Mouse (Mus musculus) embryonic facial prominence, embryonic 15.5 days (tissue): ENCODE measurements around the gene Cdnf. TPM values are rescaled to one million over a fixed set of nuclear protein-coding genes. Genes with fewer than 3 reads are reported as not detected.

Source experiments
- ATAC-seq: fragments of 200-750 bp; cut with Nextera tagmentation; 2 replicates; pipeline ENCODE4 v1.8.0; 2017; ENCODE audit warnings: low read depth, moderate TSS enrichment; ENCODE audit not compliant: insufficient number of reproducible peaks, low FRiP score, low TSS enrichment
- H3K27ac ChIP-seq: fragments of 300-500 bp; sonication (generic); replicated peaks from 2 replicates; pipeline ENCODE4 v1.5.1; 2015; ENCODE audit warnings: mild to moderate bottlenecking, inconsistent platforms
- H3K27me3 ChIP-seq: fragments of 300-500 bp; sonication (generic); 2 replicates; pipeline ENCODE4 v1.6.1; 2015; ENCODE audit warnings: inconsistent platforms
- H3K36me3 ChIP-seq: fragments of 300-500 bp; sonication (generic); 2 replicates; pipeline ENCODE4 v1.6.1; 2015; ENCODE audit warnings: mild to moderate bottlenecking, inconsistent platforms
- H3K4me1 ChIP-seq: fragments of 300-500 bp; sonication (generic); 2 replicates; pipeline ENCODE4 v1.6.1; 2015; ENCODE audit warnings: inconsistent platforms
- H3K4me2 ChIP-seq: fragments of 300-500 bp; sonication (generic); replicated peaks from 2 replicates; pipeline ENCODE4 v1.6.1; 2015; ENCODE audit warnings: mild to moderate bottlenecking, inconsistent platforms
- H3K4me3 ChIP-seq: fragments of 300-500 bp; sonication (generic); replicated peaks from 2 replicates; pipeline ENCODE4 v1.5.1; 2015; ENCODE audit warnings: mild to moderate bottlenecking, inconsistent platforms
- H3K9ac ChIP-seq: fragments of 300-500 bp; sonication (generic); 2 replicates; pipeline ENCODE4 v1.6.1; 2015; ENCODE audit warnings: inconsistent platforms
- H3K9me3 ChIP-seq: fragments of 300-500 bp; sonication (generic); replicated peaks from 2 replicates; pipeline ENCODE4 v1.6.1; 2016; ENCODE audit warnings: inconsistent platforms
- WGBS: fragments of 180-500 bp; shearing (Covaris S2); methylation state at CpG from one replicate; pipeline ENCODE4 v1.1.7; 2015; 5-methylcytosine and 5-hydroxymethylcytosine counted together
- polyA plus RNA-seq: library from polyadenylated mRNA; unstranded; fragments of >200 nt; fragmentation: Nextera tagmentation; extraction: Ambion mirVana; gene quantifications from 2 replicates; pipeline ENCODE4 v1.2.1, GENCODE M21; 2015

Cdnf gene
- 0.15 and 0.20 TPM in 2 replicates for polyA plus RNA-seq

GRCm38 (mm10) chr2:3512552-3513454 lies at the start of gene Cdnf, which contains the start of the genes Gm45902 and Hspa14:
Gene Cdnf (plus strand): TSS chr2:3513030.
Gene Gm45902 (minus strand): TSS chr2:3512790.
Gene Hspa14 (minus strand): TSS chr2:3512814.
- Histone ChIP-seq H3K9ac (peak within 1 kb of the TSS; percentile 82), H3K27ac (peak within 1 kb of the TSS; percentile 89), H3K27me3 (no peaks in the 10 kb centered on the region), H3K4me2 (peak within 1 kb of the TSS; percentile 82), H3K36me3 (peaks cover 22% of the 10 kb centered on the region), H3K4me1 (peaks cover 17% of the 10 kb centered on the region), H3K4me3 (peak within 1 kb of the TSS; percentile 84), H3K9me3 (no peaks in the 10 kb centered on the region)
- peak; percentile 100 for ATAC-seq
- under 1% methylated on average over 60 of the region's 60 CpGs for WGBS

- peaks cover 15% of the 10 kb centered on the region for H3K4me1 ChIP-seq
- ATAC-seq = no peak
- H3K9me3 ChIP-seq = no peaks in the 10 kb centered on the region
- H3K27me3 ChIP-seq = no peaks in the 10 kb centered on the region
- H3K36me3 ChIP-seq = no peaks in the 10 kb centered on the region
- peak overlapping the region; percentile 63 for H3K4me2 ChIP-seq
- H3K9ac ChIP-seq = peak overlapping the region; percentile 59
- H3K4me3 ChIP-seq = peak overlapping the region; percentile 92
- under 1% methylated on average over 12 of the region's 12 CpGs for WGBS
- H3K27ac ChIP-seq = peak overlapping the region; percentile 91; the same call in 1 of the 2 replicates
Observed at GRCm38 (mm10) chr2:3473891-3474290, 38.9 kb upstream of the Cdnf start.

GRCm38 (mm10) chr2:3474361-3474805 lies 38.4 kb upstream of the Cdnf start:
- ATAC-seq = peak; percentile 74
- peak overlapping the region; percentile 91 for H3K27ac ChIP-seq
- no peaks in the 10 kb centered on the region for H3K9me3 ChIP-seq
- no peaks in the 10 kb centered on the region for H3K36me3 ChIP-seq
- peak overlapping the region; percentile 92 for H3K4me3 ChIP-seq
- H3K4me2 ChIP-seq = peak overlapping the region; percentile 63
- WGBS = 0% methylated on average over 46 of the region's 46 CpGs
- H3K4me1 ChIP-seq = peaks cover 15% of the 10 kb centered on the region
- no peaks in the 10 kb centered on the region for H3K27me3 ChIP-seq
- H3K9ac ChIP-seq = peak overlapping the region; percentile 59

GRCm38 (mm10) chr2:3474861-3475283 lies 38.0 kb upstream of the Cdnf start, which contains the start of gene Suv39h2:
Gene Suv39h2 (minus strand): TSS chr2:3475031.
- Histone ChIP-seq H3K4me2 (peak within 1 kb of the TSS; percentile 63), H3K9ac (peak within 1 kb of the TSS; percentile 59), H3K4me3 (peak within 1 kb of the TSS; percentile 92), H3K9me3 (no peaks in the 10 kb centered on the region), H3K4me1 (peaks cover 15% of the 10 kb centered on the region), H3K36me3 (no peaks in the 10 kb centered on the region), H3K27me3 (no peaks in the 10 kb centered on the region), H3K27ac (peak within 1 kb of the TSS; percentile 91)
- peak; percentile 98 for ATAC-seq
- under 1% methylated on average over 41 of the region's 42 CpGs for WGBS

DNA sequence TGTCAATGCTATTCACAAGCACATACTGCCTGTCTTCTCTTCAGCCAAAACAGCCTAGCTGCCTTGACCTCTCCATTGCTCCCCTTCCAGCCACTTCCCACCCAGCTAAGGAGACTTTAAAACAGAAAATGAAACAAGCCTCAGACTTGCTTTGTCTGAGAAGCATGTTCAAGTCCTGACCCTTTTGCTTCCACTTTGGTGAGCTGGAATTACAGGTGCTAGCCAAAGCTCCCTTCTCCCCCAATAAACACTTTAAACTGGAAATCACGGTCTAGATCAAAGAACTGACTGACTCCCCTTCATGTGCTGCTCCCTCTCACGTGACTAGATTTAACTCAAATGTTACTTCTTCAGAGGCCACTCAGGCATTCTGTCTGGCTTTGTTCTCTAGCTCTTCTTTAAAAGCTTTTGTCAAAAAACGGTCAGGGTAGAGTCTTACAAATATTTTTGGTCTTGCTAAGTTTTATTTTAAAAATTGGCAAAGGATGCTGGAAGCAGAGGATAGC lies 37.0 kb upstream of the Cdnf start:
- WGBS = 57% methylated on average over 3 of the region's 3 CpGs
- H3K9me3 ChIP-seq = no peaks in the 10 kb centered on the region
- ATAC-seq = no peak
- H3K27me3 ChIP-seq = no peaks in the 10 kb centered on the region
- H3K36me3 ChIP-seq = no peaks in the 10 kb centered on the region
- no peak overlapping the region for H3K9ac ChIP-seq
- peak overlapping the region; percentile 63 for H3K4me2 ChIP-seq
- no peak overlapping the region for H3K27ac ChIP-seq
- no peak overlapping the region for H3K4me3 ChIP-seq
- H3K4me1 ChIP-seq = peaks cover 15% of the 10 kb centered on the region

GRCm38 (mm10) chr2:3480239-3480638 lies 32.6 kb upstream of the Cdnf start:
- peaks cover 5% of the 10 kb centered on the region; the same call in 1 of the 2 replicates for H3K4me1 ChIP-seq
- WGBS = 79% methylated on average over 3 of the region's 3 CpGs
- H3K27me3 ChIP-seq = no peaks in the 10 kb centered on the region
- no peaks in the 10 kb centered on the region for H3K36me3 ChIP-seq
- ATAC-seq = no peak
- H3K9me3 ChIP-seq = no peaks in the 10 kb centered on the region
- no peak overlapping the region for H3K4me2 ChIP-seq
- no peak overlapping the region for H3K27ac ChIP-seq
- H3K9ac ChIP-seq = no peak overlapping the region
- H3K4me3 ChIP-seq = no peak overlapping the region

DNA sequence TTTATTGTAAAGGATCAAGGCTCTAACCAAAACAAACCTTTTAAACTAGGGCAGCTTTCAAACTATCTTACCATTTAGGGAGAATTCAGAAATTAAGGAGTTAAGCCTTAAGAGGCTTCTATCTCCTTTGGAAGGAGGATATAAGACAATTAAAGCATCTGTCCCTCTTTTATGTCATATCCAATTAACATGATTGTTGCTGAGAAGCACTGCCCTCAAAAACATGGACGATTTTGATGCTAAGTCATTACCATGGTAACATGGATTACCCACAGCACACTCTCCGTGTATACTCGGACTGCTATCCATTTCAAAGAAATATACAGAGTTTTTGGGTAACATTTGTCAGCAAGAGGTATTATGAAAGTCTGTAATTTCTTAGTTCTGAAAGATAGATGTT lies 23.0 kb upstream of the Cdnf start:
- H3K4me2 ChIP-seq = no peak overlapping the region
- peaks cover 47% of the 10 kb centered on the region for H3K36me3 ChIP-seq
- H3K27ac ChIP-seq = no peak overlapping the region
- 75% methylated on average over 3 of the region's 3 CpGs for WGBS
- H3K27me3 ChIP-seq = no peaks in the 10 kb centered on the region
- no peak overlapping the region for H3K4me3 ChIP-seq
- H3K4me1 ChIP-seq = no peaks in the 10 kb centered on the region
- H3K9me3 ChIP-seq = no peaks in the 10 kb centered on the region
- no peak for ATAC-seq
- no peak overlapping the region for H3K9ac ChIP-seq

DNA sequence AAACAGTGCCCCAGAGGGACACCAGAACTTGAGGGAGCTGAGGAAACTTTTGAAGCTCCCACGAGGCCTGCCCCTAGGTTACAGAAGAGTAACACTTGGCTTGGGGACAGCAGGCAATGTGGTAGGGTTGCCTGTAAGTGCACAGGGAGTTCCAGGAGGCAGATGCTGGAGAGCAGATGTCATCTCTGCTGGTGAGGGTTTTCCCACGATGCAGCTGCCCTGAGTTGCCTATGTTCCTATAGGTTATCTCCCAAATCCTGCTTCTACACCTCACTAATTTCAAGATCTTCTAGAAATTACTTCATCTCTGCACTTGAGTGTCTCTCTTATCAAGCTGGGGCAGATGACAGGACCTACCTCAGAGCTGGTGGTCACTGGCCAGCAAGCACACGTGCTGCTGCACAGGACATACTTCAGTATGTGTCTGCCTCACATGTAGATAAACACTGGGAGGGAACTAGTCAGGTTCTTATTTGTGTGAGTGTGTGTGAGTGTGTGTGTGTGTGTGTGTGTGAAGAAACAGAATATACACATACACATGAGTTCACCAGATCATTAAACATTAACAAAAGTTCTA lies 18.9 kb upstream of the Cdnf start:
- ATAC-seq = no peak
- no peak overlapping the region for H3K4me3 ChIP-seq
- H3K36me3 ChIP-seq = peaks cover 73% of the 10 kb centered on the region
- H3K9ac ChIP-seq = no peak overlapping the region
- no peak overlapping the region for H3K27ac ChIP-seq
- no peaks in the 10 kb centered on the region for H3K27me3 ChIP-seq
- no peak overlapping the region for H3K4me2 ChIP-seq
- H3K4me1 ChIP-seq = no peaks in the 10 kb centered on the region
- H3K9me3 ChIP-seq = no peaks in the 10 kb centered on the region
- WGBS = 88% methylated on average over 3 of the region's 3 CpGs

- Histone ChIP-seq H3K4me2 (no peak overlapping the region), H3K27ac (no peak overlapping the region), H3K4me1 (no peaks in the 10 kb centered on the region), H3K36me3 (peaks cover 55% of the 10 kb centered on the region), H3K4me3 (no peak overlapping the region), H3K27me3 (no peaks in the 10 kb centered on the region), H3K9me3 (no peaks in the 10 kb centered on the region), H3K9ac (no peak overlapping the region)
- 90% methylated on average over 6 of the region's 6 CpGs for WGBS
- ATAC-seq = no peak
Observed at GRCm38 (mm10) chr2:3499543-3499942, 13.3 kb upstream of the Cdnf start.

DNA sequence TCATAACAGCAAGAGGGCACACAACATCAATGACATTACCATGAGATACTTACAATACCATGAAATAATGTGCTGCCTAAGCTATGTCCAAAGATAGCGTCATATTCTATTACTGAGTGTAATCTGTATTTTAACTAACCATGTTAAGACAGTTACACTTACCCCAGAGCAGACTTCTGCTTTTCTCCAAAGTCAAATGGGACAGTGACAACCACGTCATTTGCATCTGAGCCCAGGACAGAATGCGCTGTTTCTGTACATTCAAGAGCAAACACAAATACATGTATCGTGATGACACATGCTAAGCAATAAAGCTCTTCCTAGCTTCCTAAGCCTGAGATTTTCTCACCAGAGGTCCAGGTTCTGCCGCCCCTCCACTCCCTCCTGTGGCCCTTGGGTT lies 11.9 kb upstream of the Cdnf start:
- Histone ChIP-seq H3K4me3 (no peak overlapping the region), H3K9ac (no peak overlapping the region), H3K4me1 (no peaks in the 10 kb centered on the region), H3K27me3 (no peaks in the 10 kb centered on the region), H3K9me3 (no peaks in the 10 kb centered on the region), H3K27ac (no peak overlapping the region), H3K4me2 (no peak overlapping the region), H3K36me3 (peaks cover 56% of the 10 kb centered on the region)
- WGBS = 97% methylated on average over 5 of the region's 5 CpGs
- no peak for ATAC-seq

GRCm38 (mm10) chr2:3512076-3512475 lies 754 bp upstream of the Cdnf start:
- WGBS = under 1% methylated on average over 15 of the region's 15 CpGs
- Histone ChIP-seq H3K36me3 (peaks cover 25% of the 10 kb centered on the region), H3K9ac (peak overlapping the region; percentile 82), H3K27ac (peak overlapping the region; percentile 89), H3K9me3 (no peaks in the 10 kb centered on the region), H3K4me2 (peak overlapping the region; percentile 82), H3K27me3 (no peaks in the 10 kb centered on the region), H3K4me1 (peaks cover 17% of the 10 kb centered on the region), H3K4me3 (peak overlapping the region; percentile 84)
- no peak for ATAC-seq
